Mouse (Mus musculus): ENCODE results near the gene Ccdc87.
A peak's percentile ranks its signal among the peaks of the same experiment; 100 is the strongest.
"Not testable (repeated sequence)": the region's sequence is repeated elsewhere in the genome, so short reads cannot be mapped to it uniquely, and the experiment has no call there.

Ccdc87 gene

GRCm38 (mm10) chr19:4838526-4839140, 533 bp upstream of the Ccdc87 start:
- no peak for DNase-seq (ENCODE audit: low read depth, low spot score)

- DNase-seq (ENCODE audit: low read depth, low spot score), result no peak
Observed at GRCm38 (mm10) chr19:4840848-4841247, 1.7 kb downstream of the Ccdc87 start.

- no peak for DNase-seq (ENCODE audit: low read depth, low spot score)
Observed at GRCm38 (mm10) chr19:4842611-4843010, 3.4 kb downstream of the Ccdc87 start.

DNA sequence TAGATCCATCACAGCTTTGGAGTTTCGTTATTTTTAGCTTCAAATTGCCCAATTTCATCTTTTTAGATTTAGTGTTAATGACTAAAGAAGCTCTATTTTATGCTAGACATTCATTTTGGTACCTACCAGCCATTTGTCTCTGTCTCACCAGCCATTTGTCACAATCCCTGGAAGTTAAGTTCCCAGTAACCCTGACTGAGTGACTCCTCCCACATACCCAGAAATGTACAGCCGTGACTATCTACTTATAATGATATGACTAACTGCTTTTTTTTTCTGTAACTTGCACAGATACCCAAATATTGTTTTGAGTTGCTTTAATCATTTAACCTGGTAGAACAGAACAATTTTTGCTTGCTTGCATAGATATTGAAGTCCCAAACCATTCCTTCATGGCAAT, 6.7 kb downstream of the Ccdc87 start:
- no peak for DNase-seq (ENCODE audit: low read depth, low spot score)

- DNase-seq (ENCODE audit: low read depth, low spot score), result no peak
Observed at GRCm38 (mm10) chr19:4847490-4847889, 8.3 kb downstream of the Ccdc87 start.

GRCm38 (mm10) chr19:4849800-4850199, 10.6 kb downstream of the Ccdc87 start:
- DNase-seq (ENCODE audit: low read depth, low spot score), result no peak

DNA sequence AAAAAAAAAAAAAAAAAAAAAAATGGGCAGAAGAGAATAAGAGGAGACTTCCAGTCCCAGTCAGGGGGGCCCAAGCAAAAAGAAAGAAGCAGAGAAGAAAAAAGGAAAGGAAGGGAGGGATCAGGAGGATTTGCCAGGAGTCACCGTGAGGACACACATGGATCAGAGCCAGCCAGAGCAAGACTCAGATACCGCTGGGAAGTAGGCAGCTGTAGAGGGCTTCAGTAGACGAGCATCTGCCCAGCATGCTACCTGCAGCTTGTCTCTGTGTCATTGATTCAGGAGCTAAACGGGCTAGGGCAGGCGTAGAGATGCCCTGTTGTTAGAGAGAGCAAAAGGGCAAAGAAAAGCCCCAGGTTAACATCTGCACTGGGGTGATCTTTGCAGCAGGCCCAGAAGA, 11.1 kb downstream of the Ccdc87 start:
- DNase-seq (ENCODE audit: low read depth, low spot score), result no peak

DNA sequence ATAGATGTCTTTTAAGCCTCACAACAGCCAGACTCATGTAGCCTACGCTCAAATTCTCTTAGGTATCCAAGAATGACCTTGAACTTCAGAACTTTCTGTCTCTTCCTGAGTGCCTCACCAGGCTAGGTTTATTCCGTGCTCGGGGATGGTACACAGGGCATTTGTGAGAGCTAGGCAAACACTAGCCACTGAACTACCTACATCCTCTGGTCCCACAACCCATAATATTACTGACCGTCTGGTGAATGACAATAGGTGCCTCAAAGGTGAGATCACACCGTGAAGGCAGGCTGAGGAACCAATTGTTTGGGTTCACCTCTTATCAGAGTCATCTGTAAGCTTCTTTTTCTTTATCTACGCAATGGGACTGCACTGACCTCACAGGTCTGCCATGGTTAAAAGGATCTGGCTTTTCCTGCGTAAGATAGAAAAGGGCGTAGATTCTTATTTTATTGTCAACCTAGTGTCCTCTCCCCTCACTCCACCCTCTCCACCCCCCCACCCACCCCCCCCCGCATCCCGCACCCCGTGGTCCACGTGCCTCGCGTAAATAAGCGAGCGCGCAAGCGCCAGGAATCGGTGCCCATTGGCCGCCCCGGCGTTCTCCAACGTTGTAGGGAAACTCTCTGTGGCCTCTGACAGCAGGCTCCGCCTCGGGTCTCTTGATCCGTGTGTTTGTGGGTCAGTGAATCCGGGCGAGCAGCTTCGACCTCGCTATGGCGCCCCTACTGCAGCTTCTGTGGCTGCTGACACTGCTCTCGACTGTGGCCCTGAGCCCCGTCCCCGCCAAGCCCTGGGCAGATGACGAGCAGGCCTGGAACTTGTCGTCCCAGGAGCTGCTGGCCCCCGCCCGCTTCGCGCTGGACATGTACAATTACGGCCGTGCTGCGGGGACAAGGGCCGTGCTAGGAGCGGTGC, 15.6 kb downstream of the Ccdc87 start, which contains the start of gene Ctsf:
Ctsf (plus strand) TSS at position 579 of the 918 bp plus-strand sequence.
- DNase-seq (ENCODE audit: low read depth, low spot score), result peak; percentile 91

- no peak for DNase-seq (ENCODE audit: low read depth, low spot score)
Observed at GRCm38 (mm10) chr19:4855470-4855820, 16.3 kb downstream of the Ccdc87 start.

DNA sequence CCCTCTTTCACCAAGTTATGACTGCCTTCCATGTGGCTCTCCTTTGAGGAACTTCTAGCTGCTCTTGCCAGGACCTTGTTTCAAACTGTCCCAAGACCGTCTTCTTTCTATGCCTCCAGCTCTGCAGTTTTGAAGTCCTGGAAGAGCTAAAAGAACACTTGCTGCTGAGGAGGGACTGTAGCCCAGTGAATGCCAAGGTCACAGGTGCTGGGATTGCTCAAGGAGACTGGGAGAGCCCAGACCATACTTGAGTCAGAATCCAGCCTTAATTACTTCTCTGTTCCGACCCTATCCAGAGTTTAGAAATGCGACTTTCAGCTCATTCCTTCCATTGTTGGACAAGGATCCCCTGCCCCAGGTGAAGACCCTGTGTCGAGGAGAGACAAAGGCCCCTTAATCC, 16.8 kb downstream of the Ccdc87 start:
- no peak for DNase-seq (ENCODE audit: low read depth, low spot score)

DNA sequence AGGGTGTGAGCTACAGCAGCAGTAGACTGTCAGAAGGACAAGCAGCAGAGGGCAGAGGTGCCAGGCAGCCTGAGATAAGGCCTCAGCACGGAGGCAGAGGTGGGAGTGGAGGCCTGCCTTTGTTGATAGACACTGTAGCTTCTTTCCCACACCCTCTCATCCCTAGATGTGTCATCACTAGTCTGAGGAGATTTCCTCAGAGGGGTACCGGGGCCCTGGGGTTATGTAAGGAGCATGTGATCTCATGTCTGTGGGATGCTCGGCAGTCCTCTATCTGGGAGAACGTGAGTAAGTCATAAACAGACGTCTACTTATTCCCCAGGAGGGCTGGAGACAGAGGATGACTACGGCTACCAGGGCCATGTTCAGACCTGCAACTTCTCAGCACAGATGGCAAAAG, 19.9 kb downstream of the Ccdc87 start:
- DNase-seq (ENCODE audit: low read depth, low spot score), result no peak

GRCm38 (mm10) chr19:4863048-4863447, 23.9 kb downstream of the Ccdc87 start:
- no peak for DNase-seq (ENCODE audit: low read depth, low spot score)

DNA sequence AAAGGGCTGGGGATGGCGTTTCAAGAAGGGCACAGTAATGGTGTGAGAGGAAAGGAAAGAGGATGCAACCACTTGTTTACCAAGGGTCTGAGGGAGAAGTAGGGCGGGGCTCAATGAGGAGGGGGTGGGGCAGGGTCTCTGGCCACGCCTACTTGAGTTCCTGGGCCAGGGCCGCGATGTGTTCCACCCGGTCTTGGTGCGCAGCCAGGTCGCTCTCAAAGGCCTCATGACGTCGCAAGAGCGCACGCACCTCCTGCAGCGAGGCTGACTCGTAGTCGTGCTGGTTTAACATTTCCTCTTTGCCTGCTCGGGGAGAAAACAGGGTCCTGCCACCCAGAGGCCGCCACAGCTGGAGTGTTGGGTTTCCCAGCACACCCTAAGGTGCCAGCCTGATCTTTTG, 26.0 kb downstream of the Ccdc87 start:
- no peak for DNase-seq (ENCODE audit: low read depth, low spot score)

GRCm38 (mm10) chr19:4874613-4875012, 35.4 kb downstream of the Ccdc87 start:
- not testable (repeated sequence) for DNase-seq (ENCODE audit: low read depth, low spot score)

DNA sequence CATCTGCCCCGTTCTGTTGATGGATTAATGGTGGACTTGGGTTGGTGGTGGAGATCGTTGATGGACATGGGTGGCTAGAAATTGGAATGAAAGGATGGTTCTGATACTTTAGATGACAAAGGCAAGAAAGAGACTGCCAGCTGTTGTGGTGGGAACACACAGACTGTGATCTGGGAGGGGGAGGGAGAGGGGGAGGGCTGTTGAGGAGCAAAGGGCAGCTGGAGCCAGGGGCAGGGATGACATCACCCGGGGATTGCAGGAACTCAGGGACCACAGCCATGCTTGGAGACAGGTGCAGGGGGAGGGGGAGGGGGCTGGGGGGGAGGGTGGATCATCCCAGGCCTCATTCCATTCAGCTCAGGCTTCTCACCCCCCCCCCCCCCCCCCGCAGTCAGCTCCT, 37.1 kb downstream of the Ccdc87 start:
- DNase-seq (ENCODE audit: low read depth, low spot score), result no peak

DNA sequence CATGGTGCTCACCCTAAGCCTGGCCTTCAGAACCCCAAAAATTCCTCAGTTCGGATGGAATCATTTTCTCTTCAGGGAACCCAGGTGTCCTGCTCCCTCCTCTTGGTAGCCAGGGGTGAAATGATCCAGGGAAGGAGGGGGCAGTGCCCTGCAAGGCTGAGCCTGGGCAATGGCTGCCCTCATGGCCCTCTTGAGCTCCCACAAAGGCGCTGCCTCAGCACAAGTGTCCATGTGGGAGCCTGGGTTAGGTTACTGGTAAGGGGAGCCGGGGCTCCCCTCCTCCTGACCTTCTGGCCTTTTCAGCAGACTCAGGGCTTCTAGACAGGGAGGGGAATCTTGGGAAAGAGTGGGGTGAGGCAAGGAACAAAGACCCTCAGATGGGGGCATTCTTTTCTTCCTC, 37.6 kb downstream of the Ccdc87 start:
- DNase-seq (ENCODE audit: low read depth, low spot score), result no peak

GRCm38 (mm10) chr19:4877785-4878184, 38.6 kb downstream of the Ccdc87 start, which contains the start of gene Actn3:
Gene Actn3 (minus strand): TSS chr19:4877909.
- DNase-seq (ENCODE audit: low read depth, low spot score), result no peak

DNA sequence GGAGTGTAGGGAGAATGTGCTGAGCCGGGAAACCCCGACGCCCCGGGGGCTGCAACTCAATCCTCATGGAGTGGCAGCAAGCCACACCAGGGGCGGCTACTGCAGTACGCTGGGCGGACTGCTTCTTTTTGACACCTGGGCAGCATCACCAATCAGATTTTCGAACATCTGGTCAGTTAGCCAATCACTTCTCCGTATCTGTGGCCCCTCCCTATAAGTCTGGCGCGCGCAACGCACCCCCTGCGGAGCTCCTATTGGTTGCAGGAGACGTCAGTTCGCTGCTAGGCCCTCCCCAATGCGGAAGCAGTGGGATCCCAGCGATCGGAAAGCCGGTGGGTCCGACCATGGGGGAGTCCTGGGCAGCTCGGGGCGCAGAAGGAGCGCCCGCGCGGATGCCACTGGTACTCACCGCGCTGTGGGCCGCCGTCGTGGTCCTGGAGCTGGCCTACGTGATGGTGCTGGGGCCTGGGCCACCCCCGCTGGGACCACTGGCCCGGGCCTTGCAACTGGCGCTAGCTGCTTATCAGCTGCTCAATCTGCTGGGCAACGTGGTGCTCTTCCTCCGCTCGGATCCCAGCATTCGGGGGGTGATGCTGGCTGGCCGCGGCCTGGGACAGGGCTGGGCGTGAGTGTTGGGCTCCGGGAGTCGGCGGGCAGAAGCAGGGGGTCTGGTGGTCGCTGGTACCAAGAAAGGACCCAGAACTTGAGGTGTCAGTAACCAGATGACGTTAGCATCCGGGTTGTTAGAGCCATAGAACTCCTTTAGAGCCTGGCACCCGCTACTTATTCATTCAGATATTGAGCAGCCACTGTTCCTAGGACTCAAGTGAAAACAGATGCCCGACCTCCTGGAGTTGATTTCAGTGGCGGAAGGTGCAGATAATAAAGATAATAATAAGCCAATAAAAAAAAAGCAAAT, 39.5 kb downstream of the Ccdc87 start, which contains the start of gene Zdhhc24:
Zdhhc24 (plus strand) TSS at position 264 of the 919 bp plus-strand sequence.
- DNase-seq (ENCODE audit: low read depth, low spot score), result peak; percentile 92

- DNase-seq (ENCODE audit: low read depth, low spot score), result no peak
Observed at GRCm38 (mm10) chr19:4879324-4879703, 40.1 kb downstream of the Ccdc87 start.

DNA sequence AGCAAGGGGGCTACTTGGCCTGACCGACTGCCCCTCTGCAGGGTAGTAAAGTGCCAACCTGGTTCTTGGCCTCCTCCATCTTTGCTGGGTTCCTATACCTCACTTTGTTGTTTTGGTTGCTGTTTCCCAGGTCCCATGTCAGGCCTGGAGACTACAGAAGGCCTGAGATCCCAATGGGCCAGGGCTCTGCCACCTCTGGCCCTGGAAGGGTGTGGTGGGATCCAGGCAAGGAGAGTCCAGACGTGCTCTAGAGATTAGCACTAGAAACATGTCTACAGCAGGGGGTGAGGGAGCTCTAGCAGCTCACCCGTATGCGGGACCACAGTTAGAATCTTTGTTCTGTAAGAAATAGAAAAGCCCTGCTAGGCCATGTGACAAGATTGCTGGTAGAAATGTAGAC, 44.8 kb downstream of the Ccdc87 start:
- DNase-seq (ENCODE audit: low read depth, low spot score), result no peak

GRCm38 (mm10) chr19:4889791-4890190, 50.6 kb downstream of the Ccdc87 start:
- DNase-seq (ENCODE audit: low read depth, low spot score), result no peak

- DNase-seq (ENCODE audit: low read depth, low spot score), result no peak
Observed at GRCm38 (mm10) chr19:4891798-4892197, 52.6 kb downstream of the Ccdc87 start.

All from retina, postnatal 7 days (tissue).